Comparison of ENCODE assay signal across 20 mouse cellular contexts in genomic region chr11:76891738-76892349, GRCm38 (mm10). TPM values are rescaled to one million over a fixed set of nuclear protein-coding genes. Genes with fewer than 3 reads are reported as not detected.
"Had no signal": no experiment of that assay in that cellular context is flagged by ENCODE, and none has a peak within 500 bp of the region (broad histone marks: within the 10 kb centered on the region; RNA-seq: fewer than 3 reads in every experiment).

No protein-coding gene starts in this region.

- H3K36me3 ChIP-seq: limb, embryonic 12.5 days; liver, embryonic 13.5 days; lung, embryonic 15.5 days; midbrain, embryonic 13.5 days; neural tube, embryonic 15.5 days had no signal

- H3K27ac ChIP-seq: layer of hippocampus, adult 2 months; limb, embryonic 12.5 days; liver, embryonic 13.5 days; midbrain, embryonic 13.5 days; neural tube, embryonic 15.5 days; stomach, postnatal 0 days had no signal

- H3K9me3 ChIP-seq: limb, embryonic 12.5 days; liver, embryonic 13.5 days; lung, embryonic 15.5 days; midbrain, embryonic 13.5 days; neural tube, embryonic 15.5 days had no signal

- DNase-seq: kidney, postnatal 10 days; kidney, postnatal 4 days; liver; liver, embryonic 13.5 days; liver, postnatal 0 days; lung, postnatal 14 days; right cerebral cortex, adult 18-20 months; right cerebral cortex, postnatal 25 days; thymus, postnatal 14 days had no signal

- H3K4me3 ChIP-seq: layer of hippocampus, adult 2 months; limb, embryonic 12.5 days; liver, embryonic 13.5 days; lung, embryonic 15.5 days; midbrain, embryonic 13.5 days; myocyte; neural tube, embryonic 15.5 days had no signal

- H3K27me3 ChIP-seq: limb, embryonic 12.5 days; liver, embryonic 13.5 days; lung, embryonic 15.5 days; midbrain, embryonic 13.5 days; neural tube, embryonic 15.5 days had no signal

- H3K4me1 ChIP-seq: midbrain, embryonic 13.5 days had no signal

RNA-seq across cellular contexts. Expression of gene Tmigd1, which starts 10.1 kb away (rescaled TPM):
- total RNA-seq: layer of hippocampus, adult 2 months; layer of hippocampus, postnatal 10 days; left cerebral cortex, postnatal 36 days; megakaryocyte-erythroid progenitor cell, adult 5-6 weeks had no signal
- polyA plus RNA-seq: limb, embryonic 12.5 days; liver, embryonic 13.5 days; liver, postnatal 0 days; midbrain, embryonic 13.5 days; myocyte; neural tube, embryonic 11.5 days; neural tube, embryonic 15.5 days had no signal
